Mouse (Mus musculus) kidney, adult 2 months (tissue): ENCODE data around the gene Pik3cg.

Source experiments
- CTCF ChIP-seq: fragments of 200-500 bp; conservative IDR thresholded peaks from 2 replicates; pipeline ENCODE4 v1.5.1; 2011; ENCODE audit warnings: low read depth, mild to moderate bottlenecking, control low read depth, low read length, moderate library complexity, mixed read lengths; ENCODE audit not compliant: insufficient read depth, insufficient read length
- POLR2A ChIP-seq: fragments of 200-500 bp; IDR thresholded peaks from one replicate; pipeline ENCODE4 v1.6.1; 2011; ENCODE audit warnings: low read depth, low read length, control low read depth

- TF ChIP-seq CTCF (no peak), POLR2A (no peak)
These were observed 14.4 kb upstream of the Pik3cg start for GRCm38 (mm10) chr12:32222758-32223385.
